Mouse (Mus musculus) olfactory bulb, adult 2 months (tissue): ENCODE data around the gene Ssu2. TPM values are rescaled to one million over a fixed set of nuclear protein-coding genes. Genes with fewer than 3 reads are reported as not detected.

Experiments used
- H3K27ac ChIP-seq: fragments of 200-500 bp; 2 replicates; pipeline ENCODE4 v1.5.1; 2012; ENCODE audit warnings: low read depth, low read length; ENCODE audit not compliant: insufficient read depth
- H3K4me1 ChIP-seq: fragments of 200-500 bp; 2 replicates; pipeline ENCODE4 v1.6.1; 2012; ENCODE audit warnings: low read length; ENCODE audit not compliant: control insufficient read depth, insufficient read depth
- H3K4me3 ChIP-seq: fragments of 200-500 bp; 2 replicates; pipeline ENCODE4 v1.5.1; 2012; ENCODE audit warnings: mild to moderate bottlenecking, low read depth, low read length, moderate library complexity; ENCODE audit not compliant: insufficient read depth
- CTCF ChIP-seq: fragments of 200-500 bp; IDR thresholded peaks from 2 replicates; pipeline ENCODE4 v1.5.1; 2012; ENCODE audit warnings: low read depth, mild to moderate bottlenecking, low read length, moderate library complexity; ENCODE audit not compliant: insufficient read depth
- POLR2A ChIP-seq: fragments of 200-500 bp; IDR thresholded peaks from 2 replicates; pipeline ENCODE4 v1.6.1; 2012; ENCODE audit warnings: mild to moderate bottlenecking, low read depth, low read length, moderate library complexity; ENCODE audit not compliant: insufficient read depth
- WGBS: fragments of 180-500 bp; shearing (Covaris S2); methylation state at CpG from one replicate; pipeline ENCODE4 v1.1.7; 2018; 5-methylcytosine and 5-hydroxymethylcytosine counted together
- polyA plus RNA-seq: library from polyadenylated mRNA; stranded (reverse); fragments of >200 nt; gene quantifications from 2 replicates; pipeline ENCODE4 v1.2.4, GENCODE M21; 2012; ENCODE audit warnings: low replicate concordance; ENCODE audit not compliant: missing spikeins, insufficient read depth, insufficient read length

Gene Ssu2
- polyA plus RNA-seq, 1 experiment: not detected

DNA sequence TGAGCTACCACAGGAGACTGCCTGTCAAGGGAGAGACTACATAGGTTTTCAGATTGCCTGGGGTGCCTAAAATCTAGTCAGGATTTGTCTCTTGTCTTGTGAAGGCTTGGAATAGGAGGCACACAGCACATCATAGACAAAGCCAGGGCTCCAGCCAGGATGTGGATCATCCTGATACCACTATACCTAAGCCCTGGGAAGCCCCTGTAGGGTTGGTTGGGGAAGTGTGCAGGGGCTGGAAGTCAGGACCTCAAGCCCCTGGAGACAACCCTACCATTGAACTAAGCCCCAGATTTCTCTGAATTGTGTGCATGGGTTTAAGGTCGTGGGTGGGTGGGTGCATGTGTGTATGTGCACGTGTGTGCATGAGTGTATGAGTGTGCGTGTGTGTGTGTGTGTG is 562 bp upstream of the Ssu2 start:
- TF ChIP-seq POLR2A: no peak
- TF ChIP-seq CTCF: no peak
- Histone ChIP-seq H3K4me1 (no peaks in the 10 kb centered on the region), H3K27ac (no peak overlapping the region), H3K4me3 (no peak overlapping the region)
- WGBS: 92% methylated on average over 3 of the region's 3 CpGs

DNA sequence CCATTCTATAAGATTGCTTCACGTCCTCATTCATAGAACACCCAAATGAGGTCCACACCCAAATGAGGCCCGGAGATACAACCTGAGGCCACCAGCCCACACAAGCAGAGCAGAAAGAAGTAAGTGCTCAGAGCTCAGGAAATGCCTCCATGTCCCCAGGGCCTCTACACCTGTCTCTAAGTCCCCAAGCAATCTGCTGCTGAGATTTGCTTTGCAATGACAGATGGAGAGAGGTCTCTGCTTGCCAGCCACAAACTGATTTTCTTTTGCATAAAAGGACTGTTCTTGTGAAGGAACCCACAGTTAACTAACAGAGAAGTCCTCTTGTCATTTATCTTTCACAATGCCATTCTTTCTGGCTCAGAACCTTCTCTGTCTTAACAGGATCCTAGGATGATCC is 1.6 kb downstream of the Ssu2 start:
- no peak for TF ChIP-seq CTCF
- no peak for TF ChIP-seq POLR2A
- no peak overlapping the region for H3K27ac ChIP-seq
- 0 out of 2 replicates have a peak, but pooled peaks cover 4% of the 10 kb centered on the region for H3K4me1 ChIP-seq
- 88% methylated on average over 2 of the region's 2 CpGs for WGBS
- no peak overlapping the region for H3K4me3 ChIP-seq

DNA sequence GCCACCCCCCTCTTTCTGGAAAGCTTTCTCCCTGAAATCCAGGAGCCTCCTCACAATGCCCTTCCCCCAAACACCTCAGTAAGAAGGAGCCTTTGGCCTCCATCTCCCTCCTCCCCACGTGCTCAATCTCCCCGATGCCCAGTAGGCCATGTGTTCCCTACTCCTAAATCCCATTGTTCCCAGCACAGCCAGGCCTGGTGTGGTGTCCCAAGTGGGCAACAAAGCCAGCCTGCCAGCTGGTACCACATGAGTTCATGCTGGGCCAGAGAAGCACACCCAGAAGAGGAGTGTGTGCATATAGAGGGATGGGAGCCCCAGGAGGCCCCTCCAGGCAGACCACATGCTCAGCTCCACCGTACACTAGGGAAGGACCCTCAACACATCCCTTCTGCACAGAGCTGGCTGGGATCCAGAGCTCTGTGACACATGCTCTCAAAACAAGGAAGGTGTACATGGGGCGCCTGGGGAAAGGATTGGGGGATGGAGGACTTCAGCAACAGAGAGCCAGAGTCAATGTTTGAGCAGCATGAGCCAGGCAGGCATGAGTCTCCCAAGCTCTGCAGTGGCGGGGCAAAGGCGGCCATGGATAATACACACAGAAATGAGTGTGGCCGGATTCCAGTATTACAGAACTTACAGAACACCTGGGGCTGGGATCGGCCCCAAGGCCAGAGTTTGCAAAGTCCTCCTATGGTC is 4.7 kb downstream of the Ssu2 start:
- TF ChIP-seq POLR2A: no peak
- TF ChIP-seq CTCF: no peak

DNA sequence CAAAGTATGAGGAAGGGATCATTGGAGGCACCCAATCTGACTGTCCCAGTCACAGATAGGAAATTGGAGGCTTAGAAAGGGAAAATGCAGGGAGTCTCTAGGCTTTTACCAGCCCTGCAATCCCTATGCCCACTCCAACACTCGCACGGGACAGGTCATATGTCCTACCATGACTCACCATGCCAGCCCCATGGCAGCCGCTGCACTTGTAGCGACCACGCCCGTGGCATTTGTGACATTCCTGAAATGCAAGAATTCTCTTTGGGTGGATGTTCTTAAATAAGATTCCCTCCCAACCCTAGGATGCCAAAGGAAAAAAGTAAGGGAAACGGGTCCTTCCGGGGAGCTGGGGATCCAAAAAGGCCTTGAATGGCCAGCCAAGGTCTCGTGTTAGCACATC is 8.8 kb downstream of the Ssu2 start:
- H3K4me3 ChIP-seq: no peak overlapping the region
- no peak overlapping the region for H3K27ac ChIP-seq
- H3K4me1 ChIP-seq: 0 out of 2 replicates have a peak, but pooled peaks cover 4% of the 10 kb centered on the region
- TF ChIP-seq CTCF (no peak), POLR2A (no peak)
- 93% methylated on average over 9 of the region's 9 CpGs for WGBS

More for the DNA sequence above, 4.7 kb downstream of the Ssu2 start:
- H3K4me1 ChIP-seq: 0 out of 2 replicates have a peak, but pooled peaks cover 4% of the 10 kb centered on the region
- WGBS: 86% methylated on average over 8 of the region's 8 CpGs
- H3K4me3 ChIP-seq: no peak overlapping the region
- no peak overlapping the region for H3K27ac ChIP-seq

DNA sequence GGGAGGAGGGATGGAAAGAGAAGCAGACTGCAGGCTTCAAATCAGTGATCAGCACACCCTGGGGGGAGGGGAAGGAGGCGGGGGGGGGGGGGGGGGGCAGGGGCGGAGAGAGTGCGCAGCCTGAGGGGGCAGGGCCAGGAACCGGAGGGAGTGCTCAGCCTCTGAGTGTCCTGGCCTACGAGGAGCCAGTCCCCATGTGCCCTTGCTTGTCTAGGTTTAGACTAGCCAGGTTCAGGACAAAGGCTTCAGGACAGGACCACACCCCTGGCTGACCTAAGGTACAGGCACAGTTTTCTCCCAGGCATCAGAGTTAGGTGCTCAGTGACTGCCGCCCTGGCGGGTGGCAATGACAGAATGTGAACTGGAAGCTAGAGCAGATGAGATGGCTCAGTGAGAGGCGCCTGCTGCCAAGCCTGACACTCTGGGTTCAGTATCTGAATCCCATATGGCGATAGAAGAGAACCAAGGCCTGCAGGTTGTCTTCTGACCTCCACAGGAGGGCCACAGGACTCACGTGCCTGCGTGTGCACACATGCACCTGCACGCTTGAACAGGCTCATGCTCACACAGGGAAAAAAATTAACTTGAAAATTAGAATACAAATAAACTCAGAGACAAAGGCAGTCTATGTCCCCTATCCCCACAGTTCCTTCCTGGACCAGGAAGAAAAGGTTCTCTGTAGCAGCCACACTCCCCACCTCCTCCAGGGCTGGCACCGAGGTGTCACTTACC is 12.0 kb downstream of the Ssu2 start:
- Histone ChIP-seq H3K4me1 (no peaks in the 10 kb centered on the region), H3K27ac (no peak overlapping the region), H3K4me3 (no peak overlapping the region)
- TF ChIP-seq POLR2A (no peak), CTCF (no peak)
- WGBS: 75% methylated on average over 10 of the region's 13 CpGs

DNA sequence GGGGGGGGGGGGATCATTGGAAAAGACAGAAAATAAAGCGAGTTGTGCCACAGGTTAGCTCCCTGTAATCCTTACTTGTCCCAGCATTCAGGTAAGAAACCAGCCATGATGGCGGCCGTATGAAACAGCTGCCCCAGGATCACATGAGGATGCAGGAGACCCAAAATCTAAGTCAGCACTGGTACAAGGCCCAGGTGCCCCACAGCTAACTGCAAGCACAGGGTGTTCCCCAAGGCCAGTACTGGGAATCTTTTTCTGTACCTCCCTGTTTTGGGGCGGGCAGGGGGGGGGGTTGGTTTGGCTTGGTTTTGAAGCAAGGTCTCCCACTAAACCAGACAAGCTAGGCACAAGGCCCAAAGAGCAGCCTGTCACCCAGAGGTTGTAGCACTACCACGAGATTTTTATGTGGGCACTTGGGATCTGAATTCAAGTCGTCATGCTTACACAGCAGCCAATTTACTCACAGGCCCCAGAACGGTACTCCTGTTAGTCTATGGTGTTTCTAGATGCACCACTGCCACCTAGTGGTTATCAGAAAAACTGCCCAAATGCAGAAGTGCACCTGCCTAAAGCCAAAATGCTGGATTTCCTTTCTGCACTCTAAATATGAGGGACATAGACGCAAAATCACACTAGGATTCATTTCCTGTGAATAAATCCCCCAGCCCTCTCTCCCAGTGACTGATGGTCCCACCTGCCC is 13.8 kb downstream of the Ssu2 start:
- WGBS: 47% methylated on average over 8 of the region's 8 CpGs
- Histone ChIP-seq H3K4me3 (no peak overlapping the region), H3K4me1 (no peaks in the 10 kb centered on the region), H3K27ac (no peak overlapping the region)
- TF ChIP-seq POLR2A (no peak), CTCF (no peak)

DNA sequence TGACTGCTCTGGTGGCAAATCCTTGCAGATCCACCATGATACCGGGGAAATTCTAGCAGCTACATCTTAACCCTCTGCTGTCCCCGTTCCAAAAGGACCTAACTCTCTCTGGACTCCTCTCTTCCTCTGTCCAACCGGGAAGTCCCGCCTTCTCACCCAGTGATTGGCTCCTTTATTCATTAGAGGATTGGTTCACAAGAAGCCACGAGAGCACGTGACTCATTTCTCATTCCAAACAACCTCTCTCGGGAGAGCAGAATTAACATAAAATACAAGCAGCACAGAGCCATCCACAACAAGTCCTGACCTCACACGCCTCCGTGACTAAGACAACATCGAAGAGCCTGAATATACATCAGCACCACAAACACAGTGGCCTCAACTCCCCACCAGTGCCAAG is 22.5 kb downstream of the Ssu2 start:
- TF ChIP-seq POLR2A: no peak
- TF ChIP-seq CTCF: no peak
- WGBS: 79% methylated on average over 10 of the region's 10 CpGs

DNA sequence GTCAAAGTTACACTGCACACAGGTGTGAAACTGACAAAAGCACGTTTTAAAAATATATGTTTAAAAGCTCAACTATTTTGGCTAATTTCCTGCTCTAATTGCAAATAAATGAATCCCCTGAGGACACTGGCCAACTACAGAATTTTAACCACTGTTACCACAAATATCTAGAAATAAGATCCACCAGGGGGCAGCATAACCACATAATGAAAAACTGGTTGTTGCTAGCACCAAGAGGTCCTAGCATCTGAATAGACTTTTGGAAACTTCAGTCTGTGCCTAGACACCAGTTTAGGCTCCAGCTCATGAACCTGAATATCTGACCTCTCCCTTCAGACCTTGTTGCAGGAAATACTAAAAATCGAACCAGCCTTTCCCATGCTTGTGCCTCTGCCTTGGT is 23.2 kb downstream of the Ssu2 start:
- no peak for TF ChIP-seq CTCF
- no peak for TF ChIP-seq POLR2A
- WGBS: 48% methylated on average over 2 of the region's 2 CpGs

More for the DNA sequence above, 22.5 kb downstream of the Ssu2 start:
- Histone ChIP-seq H3K4me1 (no peaks in the 10 kb centered on the region), H3K4me3 (no peak overlapping the region), H3K27ac (no peak overlapping the region)

More for the DNA sequence above, 23.2 kb downstream of the Ssu2 start:
- no peak overlapping the region for H3K4me3 ChIP-seq
- H3K27ac ChIP-seq: no peak overlapping the region
- H3K4me1 ChIP-seq: no peaks in the 10 kb centered on the region
